Mouse (Mus musculus) heart, embryonic 16.5 days (tissue): Measurements from ENCODE around the gene Hsd17b6. TPM values are rescaled to one million over a fixed set of nuclear protein-coding genes. Genes with fewer than 3 reads are reported as not detected.
"Not testable (repeated sequence)": the region's sequence is repeated elsewhere in the genome, so short reads cannot be mapped to it uniquely, and the experiment has no call there.

Experiments
- ATAC-seq: fragments of 200-750 bp; cut with Nextera tagmentation; replicated peaks from 2 replicates; pipeline ENCODE4 v1.8.0; 2017; ENCODE audit warnings: moderate number of reproducible peaks; ENCODE audit not compliant: insufficient read depth, low FRiP score; ENCODE audit errors: extremely low read depth
- H3K27ac ChIP-seq: fragments of 300-500 bp; sonication (generic); 2 replicates; pipeline ENCODE4 v1.5.1; 2014; ENCODE audit warnings: mild to moderate bottlenecking, low read length, control low read depth, moderate library complexity
- H3K27me3 ChIP-seq: fragments of 300-500 bp; sonication (generic); 2 replicates; pipeline ENCODE4 v1.6.1; 2014; ENCODE audit warnings: low read length, mixed read lengths; ENCODE audit not compliant: control insufficient read depth, insufficient read depth
- H3K36me3 ChIP-seq: fragments of 300-500 bp; sonication (generic); 2 replicates; pipeline ENCODE4 v1.6.1; 2014; ENCODE audit not compliant: control insufficient read depth, insufficient read depth
- H3K4me1 ChIP-seq: fragments of 300-500 bp; sonication (generic); 2 replicates; pipeline ENCODE4 v1.6.1; 2014; ENCODE audit warnings: low read length, mixed read lengths; ENCODE audit not compliant: control insufficient read depth, insufficient read depth
- H3K4me2 ChIP-seq: fragments of 300-500 bp; sonication (generic); 2 replicates; pipeline ENCODE4 v1.6.1; 2014; ENCODE audit warnings: low read depth, mild to moderate bottlenecking, control low read depth, low read length
- H3K4me3 ChIP-seq: fragments of 300-500 bp; sonication (generic); 2 replicates; pipeline ENCODE4 v1.5.1; 2014; ENCODE audit warnings: mild to moderate bottlenecking, control low read depth, low read length
- H3K9ac ChIP-seq: fragments of 300-500 bp; sonication (generic); 2 replicates; pipeline ENCODE4 v1.6.1; 2014; ENCODE audit warnings: low read length, control low read depth
- H3K9me3 ChIP-seq: fragments of 300-500 bp; sonication (generic); replicated peaks from 2 replicates; pipeline ENCODE4 v1.6.1; 2016; ENCODE audit warnings: low read length; ENCODE audit not compliant: control insufficient read depth
- WGBS: fragments of 180-500 bp; shearing (Covaris S2); extraction: QIAGEN DNeasy Blood & Tissue Kit; methylation state at CpG from one replicate; pipeline ENCODE4 v1.1.7; 2014; 5-methylcytosine and 5-hydroxymethylcytosine counted together
- polyA plus RNA-seq: library from polyadenylated mRNA; unstranded; fragments of >200 nt; fragmentation: Nextera tagmentation; extraction: Ambion mirVana; gene quantifications from 2 replicates; pipeline ENCODE4 v1.2.1, GENCODE M21; 2015

The Hsd17b6 gene
- polyA plus RNA-seq, result not detected in 2 replicates

GRCm38 (mm10) chr10:128007446-128007845 lies at the start of gene Hsd17b6:
TSS of gene Hsd17b6 (minus strand) at chr10:128007611.
- ATAC-seq, result no peak
- 78% methylated on average over 1 of the region's 1 CpGs for WGBS
- Histone ChIP-seq H3K4me2 (no peak within 1 kb of the TSS), H3K9me3 (no peaks in the 10 kb centered on the region), H3K9ac (no peak within 1 kb of the TSS), H3K27me3 (no peaks in the 10 kb centered on the region), H3K4me3 (no peak within 1 kb of the TSS), H3K4me1 (no peaks in the 10 kb centered on the region), H3K27ac (no peak within 1 kb of the TSS), H3K36me3 (no peaks in the 10 kb centered on the region)

GRCm38 (mm10) chr10:128053001-128053400 lies 45.6 kb upstream of the Hsd17b6 start:
- 93% methylated on average over 8 of the region's 8 CpGs for WGBS
- Histone ChIP-seq H3K4me2 (no peak overlapping the region), H3K9me3 (no peaks in the 10 kb centered on the region), H3K36me3 (peaks cover 31% of the 10 kb centered on the region), H3K4me1 (peaks cover 5% of the 10 kb centered on the region), H3K27ac (no peak overlapping the region), H3K4me3 (no peak overlapping the region), H3K9ac (no peak overlapping the region), H3K27me3 (no peaks in the 10 kb centered on the region)
- ATAC-seq, result no peak

DNA sequence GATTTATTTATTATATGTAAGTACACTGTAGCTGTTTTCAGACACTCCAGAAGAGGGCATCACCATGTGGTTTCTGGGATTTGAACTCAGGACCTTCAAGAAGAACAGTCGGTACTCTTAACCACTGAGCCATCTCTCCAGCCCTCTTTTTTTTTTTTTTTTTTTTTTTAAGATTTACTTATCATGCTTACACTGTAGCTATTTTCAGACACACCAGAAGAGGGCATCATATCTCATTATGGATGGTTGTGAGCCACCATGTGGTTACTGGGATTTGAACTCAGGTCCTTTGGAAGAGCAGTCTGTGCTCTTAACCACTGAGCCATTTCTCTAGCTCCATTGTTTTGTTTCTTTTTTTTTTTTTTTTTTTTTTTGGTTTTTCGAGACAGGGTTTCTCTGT lies 44.7 kb upstream of the Hsd17b6 start:
- not testable (repeated sequence) for H3K4me2 ChIP-seq, H3K9me3 ChIP-seq, ATAC-seq, H3K27me3 ChIP-seq, H3K27ac ChIP-seq, H3K9ac ChIP-seq, H3K4me3 ChIP-seq, H3K4me1 ChIP-seq
- 87% methylated on average over 1 of the region's 2 CpGs for WGBS
- H3K36me3 ChIP-seq, result peaks cover 39% of the 10 kb centered on the region

DNA sequence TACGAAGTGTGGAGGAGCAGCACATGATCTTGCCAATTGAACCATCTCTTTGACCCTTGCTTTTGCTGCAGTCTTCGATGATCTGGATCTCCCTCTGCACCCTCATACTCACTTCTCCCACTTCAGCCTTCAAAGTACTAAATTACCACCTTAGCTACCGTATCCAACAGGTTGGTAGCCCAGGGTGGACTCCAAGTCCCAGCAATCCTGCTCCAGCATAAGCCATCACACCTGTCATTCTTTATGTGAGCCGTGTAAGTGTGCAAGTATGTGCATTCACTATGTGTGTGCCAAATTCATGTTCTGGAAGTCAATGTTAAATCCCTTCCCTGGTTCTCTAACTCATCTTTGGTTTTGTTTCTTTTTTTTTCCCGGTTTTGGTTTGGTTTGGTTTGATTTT lies 44.2 kb upstream of the Hsd17b6 start:
- Histone ChIP-seq H3K4me1 (no peaks in the 10 kb centered on the region), H3K4me3 (no peak overlapping the region), H3K9me3 (no peaks in the 10 kb centered on the region), H3K27ac (no peak overlapping the region), H3K36me3 (peaks cover 43% of the 10 kb centered on the region), H3K27me3 (no peaks in the 10 kb centered on the region), H3K9ac (no peak overlapping the region), H3K4me2 (no peak overlapping the region)
- 95% methylated on average over 5 of the region's 5 CpGs for WGBS
- no peak for ATAC-seq

GRCm38 (mm10) chr10:128050355-128050754 lies 42.9 kb upstream of the Hsd17b6 start:
- no peaks in the 10 kb centered on the region for H3K9me3 ChIP-seq
- H3K27me3 ChIP-seq, result no peaks in the 10 kb centered on the region
- H3K27ac ChIP-seq, result no peak overlapping the region
- no peak; the same call in 1 of the 2 replicates for ATAC-seq
- 85% methylated on average over 2 of the region's 2 CpGs for WGBS
- no peak overlapping the region for H3K4me2 ChIP-seq
- H3K9ac ChIP-seq, result no peak overlapping the region
- H3K4me3 ChIP-seq, result no peak overlapping the region
- peaks cover 55% of the 10 kb centered on the region for H3K36me3 ChIP-seq
- H3K4me1 ChIP-seq, result no peaks in the 10 kb centered on the region

DNA sequence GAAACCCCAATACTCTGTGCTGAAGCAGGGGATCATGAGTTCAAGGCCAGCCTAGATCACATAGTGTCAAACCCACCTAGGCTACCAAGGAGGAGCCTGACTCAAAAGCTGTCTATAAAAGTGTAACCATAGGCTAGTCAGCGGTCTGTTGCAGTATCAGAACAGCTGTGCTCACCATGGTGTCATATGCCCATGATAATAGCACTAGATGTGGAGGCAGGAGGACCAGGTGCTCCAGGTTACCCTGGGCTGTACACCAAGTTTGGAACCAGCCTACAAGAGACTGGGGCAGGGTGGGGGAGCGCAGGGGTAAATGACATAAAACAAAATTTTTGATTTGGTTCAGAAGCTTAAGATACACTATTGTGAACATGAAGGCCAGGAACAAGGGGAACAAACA lies 42.3 kb upstream of the Hsd17b6 start:
- Histone ChIP-seq H3K9ac (no peak overlapping the region), H3K4me2 (no peak overlapping the region), H3K27ac (no peak overlapping the region), H3K9me3 (no peaks in the 10 kb centered on the region), H3K27me3 (no peaks in the 10 kb centered on the region), H3K36me3 (peaks cover 56% of the 10 kb centered on the region), H3K4me3 (no peak overlapping the region), H3K4me1 (peaks cover 5% of the 10 kb centered on the region)
- ATAC-seq, result no peak
- WGBS, result 97% methylated on average over 2 of the region's 2 CpGs

DNA sequence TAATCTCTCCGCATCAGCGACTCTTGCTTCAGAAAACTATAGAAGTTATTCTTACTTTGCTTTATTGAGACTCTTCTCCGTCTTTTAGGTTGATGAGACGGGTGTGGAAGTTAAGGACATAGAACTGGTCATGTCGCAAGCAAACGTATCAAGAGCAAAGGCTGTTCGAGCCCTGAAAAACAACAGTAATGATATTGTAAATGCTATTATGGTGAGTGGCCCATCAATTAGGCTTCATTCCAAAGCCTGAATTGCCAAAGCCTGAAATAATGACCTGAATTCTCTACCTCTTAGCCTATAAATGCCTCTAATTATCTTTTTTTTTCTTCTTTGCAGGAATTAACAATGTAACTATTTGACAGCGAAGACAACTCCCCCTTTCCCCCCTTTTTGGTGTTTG lies 40.7 kb upstream of the Hsd17b6 start:
- Histone ChIP-seq H3K4me3 (no peak overlapping the region), H3K36me3 (peaks cover 60% of the 10 kb centered on the region), H3K9me3 (no peaks in the 10 kb centered on the region), H3K4me2 (no peak overlapping the region), H3K9ac (no peak overlapping the region), H3K4me1 (peaks cover 18% of the 10 kb centered on the region), H3K27me3 (no peaks in the 10 kb centered on the region), H3K27ac (no peak overlapping the region)
- 93% methylated on average over 8 of the region's 8 CpGs for whole genome bisulfite sequencing
- no peak for ATAC-seq

DNA sequence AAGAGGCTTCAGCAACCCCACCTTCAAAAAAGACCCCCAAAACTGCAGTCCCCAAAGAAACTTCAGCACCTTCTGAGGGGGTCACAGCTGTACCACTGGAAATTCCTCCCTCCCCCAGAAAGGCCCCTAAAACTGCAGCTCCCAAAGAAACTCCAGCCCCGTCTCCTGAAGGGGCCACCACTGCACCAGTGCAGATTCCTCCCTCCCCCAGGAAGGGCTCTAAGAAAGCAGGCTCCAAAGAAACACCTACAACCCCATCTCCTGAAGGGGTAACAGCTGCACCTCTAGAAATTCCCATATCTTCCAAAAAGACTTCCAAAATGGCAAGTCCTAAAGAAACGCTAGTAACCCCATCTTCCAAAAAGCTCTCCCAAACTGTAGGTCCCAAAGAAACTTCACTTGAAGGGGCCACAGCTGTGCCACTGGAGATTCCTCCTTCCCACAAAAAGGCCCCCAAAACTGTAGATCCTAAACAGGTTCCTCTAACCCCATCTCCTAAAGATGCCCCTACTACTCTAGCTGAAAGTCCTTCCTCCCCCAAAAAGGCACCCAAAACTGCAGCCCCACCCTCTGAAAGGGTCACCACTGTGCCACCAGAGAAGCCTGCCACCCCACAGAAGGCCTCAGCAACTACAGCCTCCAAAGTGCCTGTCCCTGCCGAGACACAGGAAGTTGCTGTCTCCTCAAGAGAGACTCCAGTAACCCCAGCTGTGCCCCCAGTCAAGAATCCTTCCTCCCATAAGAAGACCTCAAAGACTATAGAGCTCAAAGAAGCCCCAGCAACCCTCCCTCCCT lies 35.8 kb upstream of the Hsd17b6 start:
- H3K4me3 ChIP-seq, result no peak overlapping the region
- peaks cover 57% of the 10 kb centered on the region for H3K4me1 ChIP-seq
- peaks cover 55% of the 10 kb centered on the region for H3K36me3 ChIP-seq
- peak overlapping the region; percentile 22 for H3K9ac ChIP-seq
- WGBS, result 45% methylated on average over 3 of the region's 3 CpGs
- H3K9me3 ChIP-seq, result no peaks in the 10 kb centered on the region
- peak; percentile 26; the same call in 1 of the 2 replicates for ATAC-seq
- 0 out of 2 replicates have a peak overlapping the region, but pooled peaks have one; percentile 11 for H3K4me2 ChIP-seq
- peak overlapping the region; percentile 65 for H3K27ac ChIP-seq
- H3K27me3 ChIP-seq, result no peaks in the 10 kb centered on the region

DNA sequence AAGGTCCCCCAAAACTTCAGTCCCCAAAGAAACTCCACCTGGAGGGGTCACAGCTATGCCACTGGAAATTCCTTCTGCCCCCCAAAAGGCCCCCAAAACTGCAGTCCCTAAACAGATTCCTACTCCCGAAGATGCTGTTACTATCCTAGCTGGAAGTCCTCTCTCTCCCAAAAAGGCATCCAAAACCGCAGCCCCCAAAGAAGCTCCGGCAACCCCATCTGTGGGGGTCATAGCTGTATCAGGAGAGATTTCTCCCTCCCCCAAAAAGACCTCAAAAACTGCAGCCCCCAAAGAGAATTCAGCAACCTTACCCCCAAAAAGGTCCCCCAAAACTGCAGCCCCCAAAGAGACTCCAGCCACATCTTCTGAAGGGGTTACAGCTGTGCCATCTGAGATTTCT lies 35.1 kb upstream of the Hsd17b6 start:
- H3K4me2 ChIP-seq, result no peak overlapping the region
- H3K9ac ChIP-seq, result peak overlapping the region; percentile 22
- H3K4me3 ChIP-seq, result no peak overlapping the region
- H3K9me3 ChIP-seq, result no peaks in the 10 kb centered on the region
- no peaks in the 10 kb centered on the region for H3K27me3 ChIP-seq
- no peak for ATAC-seq
- H3K27ac ChIP-seq, result no peak overlapping the region
- WGBS, result 83% methylated on average over 3 of the region's 3 CpGs
- H3K4me1 ChIP-seq, result peaks cover 63% of the 10 kb centered on the region
- H3K36me3 ChIP-seq, result peaks cover 47% of the 10 kb centered on the region
